Mouse (Mus musculus) embryonic facial prominence, embryonic 12.5 days (tissue): ENCODE measurements around the gene Akap7. TPM values are rescaled to one million over a fixed set of nuclear protein-coding genes. Genes with fewer than 3 reads are reported as not detected.
A peak's percentile ranks its signal among the peaks of the same experiment; 100 is the strongest.
"Not testable (repeated sequence)": the region's sequence is repeated elsewhere in the genome, so short reads cannot be mapped to it uniquely, and the experiment has no call there.

ENCODE experiments used
- ATAC-seq: fragments of 200-750 bp; cut with Nextera tagmentation; 2 replicates; pipeline ENCODE4 v1.8.0; 2017; ENCODE audit not compliant: insufficient number of reproducible peaks, insufficient read depth, low FRiP score, low TSS enrichment
- H3K27ac ChIP-seq: fragments of 300-500 bp; sonication (generic); 2 replicates; pipeline ENCODE4 v1.5.1; 2016; ENCODE audit warnings: mild to moderate bottlenecking
- H3K27me3 ChIP-seq: fragments of 300-500 bp; sonication (generic); 2 replicates; pipeline ENCODE4 v1.6.1; 2016; ENCODE audit warnings: mild to moderate bottlenecking, moderate library complexity
- H3K36me3 ChIP-seq: fragments of 300-500 bp; sonication (generic); 2 replicates; pipeline ENCODE4 v1.6.1; 2016; ENCODE audit warnings: mild to moderate bottlenecking
- H3K4me1 ChIP-seq: fragments of 300-500 bp; sonication (generic); 2 replicates; pipeline ENCODE4 v1.6.1; 2016
- H3K4me2 ChIP-seq: fragments of 300-500 bp; sonication (generic); replicated peaks from 2 replicates; pipeline ENCODE4 v1.6.1; 2016; ENCODE audit warnings: mild to moderate bottlenecking, moderate library complexity
- H3K4me3 ChIP-seq: fragments of 300-500 bp; sonication (generic); 2 replicates; pipeline ENCODE4 v1.5.1; 2016; ENCODE audit warnings: mild to moderate bottlenecking
- H3K9ac ChIP-seq: fragments of 300-500 bp; sonication (generic); 2 replicates; pipeline ENCODE4 v1.6.1; 2016; ENCODE audit warnings: mild to moderate bottlenecking, moderate library complexity
- H3K9me3 ChIP-seq: fragments of 300-500 bp; sonication (generic); 2 replicates; pipeline ENCODE4 v1.6.1; 2016; ENCODE audit warnings: mild to moderate bottlenecking, moderate library complexity
- WGBS: fragments of 180-500 bp; shearing (Covaris S2); methylation state at CpG from one replicate; pipeline ENCODE4 v1.1.7; 2016; 5-methylcytosine and 5-hydroxymethylcytosine counted together
- polyA plus RNA-seq: library from polyadenylated mRNA; unstranded; fragments of >200 nt; fragmentation: Nextera tagmentation; extraction: Ambion mirVana; gene quantifications from 2 replicates; pipeline ENCODE4 v1.2.1, GENCODE M21; 2016

Gene Akap7
- polyA plus RNA-seq, 1 experiment from 2014 or later = 28.2 TPM

DNA sequence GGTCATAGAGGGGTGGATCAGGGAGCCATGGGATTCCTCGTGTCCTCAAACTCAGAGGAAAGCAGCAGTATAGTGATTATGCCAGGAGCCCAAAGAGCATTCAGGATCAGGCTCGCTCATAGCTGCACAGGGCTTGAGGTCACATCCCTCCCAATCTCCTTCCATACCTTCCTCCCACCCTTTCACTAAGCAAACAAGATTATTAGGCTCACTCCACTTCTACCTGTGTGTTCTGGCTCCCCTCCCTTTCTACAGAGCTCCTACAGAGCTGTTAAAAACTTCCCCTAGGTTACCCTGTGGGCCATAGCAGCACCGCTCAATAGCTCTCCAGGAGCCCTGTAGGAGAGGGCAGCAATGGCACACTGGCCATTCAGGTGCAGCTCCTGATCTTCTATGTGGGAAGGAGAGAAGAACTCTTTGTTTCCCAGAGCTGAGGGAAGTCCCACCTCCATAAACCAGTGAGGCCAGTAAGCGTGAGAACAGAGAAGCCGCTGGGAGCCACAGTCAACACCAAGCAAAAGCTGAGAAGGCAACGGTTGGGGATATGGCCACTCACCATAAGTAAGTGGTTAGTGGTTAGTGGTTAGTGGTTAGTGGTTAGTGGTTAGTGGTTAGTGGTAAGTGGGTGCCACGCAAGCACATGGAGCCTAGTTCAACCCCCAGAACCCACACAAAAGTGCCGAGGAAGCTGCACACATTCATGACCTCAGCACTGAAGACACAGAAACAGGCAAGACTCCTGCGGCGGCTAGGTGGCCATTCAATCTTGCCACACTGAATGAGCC, 122.7 kb downstream of the Akap7 start:
- no peak overlapping the region for H3K27ac ChIP-seq
- H3K4me1 ChIP-seq = no peaks in the 10 kb centered on the region
- no peak overlapping the region for H3K9ac ChIP-seq
- H3K9me3 ChIP-seq = no peaks in the 10 kb centered on the region
- no peak overlapping the region for H3K4me2 ChIP-seq
- ATAC-seq = no peak
- H3K36me3 ChIP-seq = no peaks in the 10 kb centered on the region
- WGBS = 82% methylated on average over 10 of the region's 10 CpGs
- no peaks in the 10 kb centered on the region for H3K27me3 ChIP-seq
- H3K4me3 ChIP-seq = no peak overlapping the region

GRCm38 (mm10) chr10:25183271-25183670, 124.4 kb downstream of the Akap7 start:
- no peak overlapping the region for H3K27ac ChIP-seq
- no peak overlapping the region for H3K9ac ChIP-seq
- H3K4me3 ChIP-seq = no peak overlapping the region
- no peak for ATAC-seq
- 94% methylated on average over 6 of the region's 6 CpGs for WGBS
- no peaks in the 10 kb centered on the region for H3K36me3 ChIP-seq
- H3K4me2 ChIP-seq = no peak overlapping the region
- H3K4me1 ChIP-seq = no peaks in the 10 kb centered on the region
- no peaks in the 10 kb centered on the region for H3K9me3 ChIP-seq
- H3K27me3 ChIP-seq = no peaks in the 10 kb centered on the region

DNA sequence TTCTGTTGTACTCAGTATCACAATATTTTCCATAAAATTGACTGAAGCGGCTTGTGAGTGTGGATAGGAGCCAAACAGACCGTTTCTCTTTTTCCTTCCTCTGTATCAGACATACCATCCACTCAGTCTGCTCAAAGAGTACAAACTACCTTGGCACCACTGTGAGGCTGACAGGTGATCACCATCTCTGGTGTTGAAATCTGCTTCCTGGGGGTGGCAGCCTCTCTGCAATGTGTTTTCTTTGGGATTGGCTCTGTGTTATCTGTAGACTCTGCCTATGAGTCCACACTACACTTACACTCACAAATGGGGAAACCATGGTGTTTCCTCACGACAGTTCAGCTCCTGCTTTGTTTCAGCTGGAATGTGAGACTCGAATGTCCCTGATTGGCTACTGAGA, 128.6 kb downstream of the Akap7 start:
- Histone ChIP-seq H3K9ac (no peak overlapping the region), H3K36me3 (no peaks in the 10 kb centered on the region), H3K9me3 (no peaks in the 10 kb centered on the region), H3K4me1 (no peaks in the 10 kb centered on the region), H3K27ac (no peak overlapping the region), H3K4me2 (no peak overlapping the region), H3K4me3 (no peak overlapping the region), H3K27me3 (no peaks in the 10 kb centered on the region)
- no peak for ATAC-seq
- WGBS = 82% methylated on average over 4 of the region's 4 CpGs

DNA sequence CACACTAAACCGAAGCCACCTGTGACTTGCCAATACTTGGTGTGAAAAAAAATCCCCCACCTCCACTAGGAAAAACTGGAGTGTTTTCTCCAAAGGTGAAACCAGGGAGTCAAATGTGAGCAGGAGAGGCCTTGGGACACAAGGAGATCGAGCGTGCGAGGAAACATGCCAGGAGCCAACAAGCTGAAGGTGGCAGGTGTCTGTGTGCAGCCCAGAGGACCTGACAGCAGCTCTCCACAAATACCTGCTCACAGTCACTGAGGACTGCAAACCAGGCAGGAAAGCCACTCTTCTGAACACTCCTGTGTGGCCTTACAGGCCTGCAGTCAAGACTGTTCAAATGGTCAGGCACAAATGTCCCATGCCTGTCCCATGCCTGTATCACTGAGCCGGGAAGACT, 130.4 kb downstream of the Akap7 start:
- WGBS = 90% methylated on average over 5 of the region's 5 CpGs
- Histone ChIP-seq H3K4me1 (no peaks in the 10 kb centered on the region), H3K4me2 (no peak overlapping the region), H3K27ac (no peak overlapping the region), H3K36me3 (no peaks in the 10 kb centered on the region), H3K9me3 (no peaks in the 10 kb centered on the region), H3K9ac (no peak overlapping the region), H3K4me3 (no peak overlapping the region), H3K27me3 (no peaks in the 10 kb centered on the region)
- no peak for ATAC-seq

GRCm38 (mm10) chr10:25174872-25175271, 132.8 kb downstream of the Akap7 start:
- Histone ChIP-seq H3K27ac (no peak overlapping the region), H3K4me3 (no peak overlapping the region), H3K9ac (no peak overlapping the region), H3K9me3 (no peaks in the 10 kb centered on the region), H3K4me2 (no peak overlapping the region), H3K4me1 (no peaks in the 10 kb centered on the region), H3K27me3 (no peaks in the 10 kb centered on the region), H3K36me3 (no peaks in the 10 kb centered on the region)
- WGBS = 74% methylated on average over 2 of the region's 2 CpGs
- no peak for ATAC-seq

DNA sequence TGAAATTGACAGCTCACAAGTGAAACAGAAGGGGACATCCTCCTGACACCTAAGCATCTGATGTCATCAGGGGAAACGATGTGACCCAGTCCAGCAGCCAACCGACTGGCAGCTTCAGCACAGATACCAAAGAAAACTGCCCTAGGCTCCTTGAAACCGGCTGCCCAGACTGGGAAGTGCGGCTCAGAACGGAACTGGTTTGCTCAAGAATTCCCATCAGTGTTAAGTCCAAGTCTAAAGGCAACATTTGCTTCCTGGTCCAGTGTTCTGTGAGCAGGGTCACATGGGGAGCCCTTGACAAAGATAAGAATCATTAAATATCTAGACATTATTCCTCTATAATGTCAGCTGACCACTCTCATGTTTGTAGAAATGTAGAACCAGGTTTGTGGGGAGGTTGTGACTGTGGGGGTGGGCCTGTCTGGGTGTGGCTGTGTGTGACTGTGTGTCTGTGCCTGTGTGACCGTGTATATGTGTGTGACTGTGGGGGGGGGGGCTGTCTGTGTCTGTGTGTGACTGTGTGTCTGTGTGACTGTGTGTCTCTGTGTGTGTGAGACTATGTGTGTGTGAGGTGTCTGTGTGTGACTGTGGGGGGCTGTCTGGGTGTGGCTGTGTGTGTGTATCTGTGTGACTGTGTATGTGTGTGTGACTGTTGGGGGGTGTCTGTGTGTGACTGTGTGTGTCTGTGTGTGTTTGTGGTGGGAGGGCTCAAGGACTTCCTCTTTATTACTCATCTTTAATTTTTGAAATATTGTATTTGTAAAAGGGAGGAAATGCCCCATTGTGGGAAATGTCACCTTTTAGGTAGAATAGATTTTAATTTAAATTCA, 140.1 kb downstream of the Akap7 start:
- Histone ChIP-seq H3K27ac (no peak overlapping the region), H3K4me1 (no peaks in the 10 kb centered on the region), H3K4me2 (no peak overlapping the region), H3K9ac (no peak overlapping the region), H3K4me3 (no peak overlapping the region), H3K36me3 (no peaks in the 10 kb centered on the region), H3K9me3 (no peaks in the 10 kb centered on the region), H3K27me3 (no peaks in the 10 kb centered on the region)
- 54% methylated on average over 6 of the region's 6 CpGs for WGBS
- ATAC-seq = peak; percentile 60; the same call in 1 of the 2 replicates

DNA sequence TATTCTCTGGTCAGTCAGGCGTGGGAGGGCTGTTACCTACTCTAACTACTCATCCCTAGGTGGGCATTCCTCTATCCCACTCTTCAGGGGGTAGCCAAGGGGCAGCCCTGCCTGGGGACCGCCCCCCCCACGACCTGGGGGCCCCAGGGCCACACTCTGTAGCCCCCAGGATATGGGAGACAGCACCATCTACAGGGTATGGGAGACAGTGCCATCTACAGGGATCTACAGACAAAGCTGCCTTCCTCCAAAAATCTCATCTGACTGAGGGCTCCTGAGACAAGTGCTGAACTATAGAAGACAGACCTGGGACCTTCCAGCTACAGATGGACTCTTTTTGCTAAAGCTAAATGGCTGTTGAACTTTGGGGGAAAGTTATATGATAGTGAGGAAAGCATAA, 144.2 kb downstream of the Akap7 start:
- not testable (repeated sequence) for H3K36me3 ChIP-seq, H3K4me1 ChIP-seq, H3K27ac ChIP-seq, ATAC-seq, H3K4me2 ChIP-seq, H3K4me3 ChIP-seq, H3K9ac ChIP-seq, H3K9me3 ChIP-seq, H3K27me3 ChIP-seq
- 33% methylated on average over 3 of the region's 3 CpGs for WGBS

DNA sequence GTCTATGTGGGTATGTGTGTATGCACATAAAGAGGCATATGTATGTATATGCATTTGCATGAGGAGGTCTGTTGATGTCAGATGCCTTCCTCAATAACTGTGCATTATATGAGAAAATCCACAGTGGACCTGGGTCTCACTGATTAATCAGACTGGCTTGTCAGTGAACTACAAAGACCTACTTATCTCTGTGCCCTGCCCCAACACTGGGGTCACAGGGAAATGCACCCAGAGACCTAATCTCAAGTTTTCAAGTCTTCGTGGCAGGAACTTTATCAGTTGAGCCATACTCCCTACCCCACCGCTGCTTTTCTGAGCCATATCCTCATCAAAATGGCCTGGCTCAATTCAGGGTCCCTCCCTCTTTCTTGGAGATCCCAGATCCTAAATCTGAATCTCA, 146.0 kb downstream of the Akap7 start:
- Histone ChIP-seq H3K4me3 (no peak overlapping the region), H3K4me1 (no peaks in the 10 kb centered on the region), H3K27me3 (no peaks in the 10 kb centered on the region), H3K9ac (no peak overlapping the region), H3K27ac (no peak overlapping the region), H3K9me3 (no peaks in the 10 kb centered on the region), H3K4me2 (no peak overlapping the region), H3K36me3 (no peaks in the 10 kb centered on the region)
- 67% methylated on average over 2 of the region's 2 CpGs for WGBS
- no peak for ATAC-seq

DNA sequence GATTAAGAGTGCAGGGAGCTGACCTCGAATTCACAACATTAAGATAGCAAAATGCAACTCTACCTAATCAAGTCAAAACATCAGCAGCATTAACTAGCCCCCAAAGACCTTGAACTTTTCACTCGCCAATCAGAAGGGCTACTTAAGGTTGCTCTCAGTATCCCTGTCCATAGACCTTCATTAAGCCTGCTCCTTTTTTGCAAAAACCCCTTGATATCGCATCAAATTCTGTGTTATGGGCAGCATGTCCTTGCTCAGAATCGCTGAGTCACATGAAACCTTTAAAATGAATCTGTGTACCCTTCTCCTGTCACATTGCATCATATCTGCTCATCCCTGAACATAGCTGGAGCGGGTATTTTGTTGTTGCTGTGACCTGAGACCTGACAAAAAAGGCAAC, 149.0 kb downstream of the Akap7 start:
- Histone ChIP-seq H3K27me3 (no peaks in the 10 kb centered on the region), H3K36me3 (no peaks in the 10 kb centered on the region), H3K27ac (no peak overlapping the region), H3K4me2 (no peak overlapping the region), H3K4me1 (no peaks in the 10 kb centered on the region), H3K9me3 (no peaks in the 10 kb centered on the region), H3K9ac (no peak overlapping the region), H3K4me3 (no peak overlapping the region)
- ATAC-seq = no peak
- 83% methylated on average over 5 of the region's 5 CpGs for WGBS

- Histone ChIP-seq H3K9me3 (no peaks in the 10 kb centered on the region), H3K4me3 (no peak overlapping the region), H3K9ac (no peak overlapping the region), H3K4me2 (no peak overlapping the region), H3K27ac (no peak overlapping the region), H3K27me3 (no peaks in the 10 kb centered on the region), H3K4me1 (no peaks in the 10 kb centered on the region), H3K36me3 (no peaks in the 10 kb centered on the region)
- ATAC-seq = no peak
These were observed 150.3 kb downstream of the Akap7 start for GRCm38 (mm10) chr10:25157339-25157738.

DNA sequence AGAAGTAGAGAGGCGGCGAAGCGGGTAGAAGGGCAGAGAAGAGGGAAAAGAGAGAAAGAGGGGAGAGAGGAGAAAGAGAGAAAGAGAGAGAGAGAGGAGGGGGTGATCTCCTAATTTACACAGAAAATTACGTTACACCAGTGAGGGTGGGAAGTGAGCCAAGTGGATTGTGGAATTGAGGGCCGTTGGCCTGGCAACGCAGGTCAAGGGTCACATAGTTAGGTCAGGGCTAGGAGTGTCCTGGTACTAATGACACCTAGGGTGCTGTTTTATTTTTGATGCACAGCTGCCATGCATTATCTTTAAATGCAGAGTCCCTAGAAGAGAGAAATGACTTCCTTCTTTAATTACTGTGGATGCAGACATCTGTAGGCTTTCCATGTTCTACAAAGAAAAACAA, 153.4 kb downstream of the Akap7 start:
- no peaks in the 10 kb centered on the region for H3K4me1 ChIP-seq
- no peak overlapping the region for H3K9ac ChIP-seq
- no peaks in the 10 kb centered on the region for H3K27me3 ChIP-seq
- H3K4me2 ChIP-seq = no peak overlapping the region
- 61% methylated on average over 6 of the region's 6 CpGs for WGBS
- no peak overlapping the region for H3K4me3 ChIP-seq
- no peaks in the 10 kb centered on the region for H3K36me3 ChIP-seq
- ATAC-seq = no peak
- H3K27ac ChIP-seq = no peak overlapping the region
- no peaks in the 10 kb centered on the region for H3K9me3 ChIP-seq

DNA sequence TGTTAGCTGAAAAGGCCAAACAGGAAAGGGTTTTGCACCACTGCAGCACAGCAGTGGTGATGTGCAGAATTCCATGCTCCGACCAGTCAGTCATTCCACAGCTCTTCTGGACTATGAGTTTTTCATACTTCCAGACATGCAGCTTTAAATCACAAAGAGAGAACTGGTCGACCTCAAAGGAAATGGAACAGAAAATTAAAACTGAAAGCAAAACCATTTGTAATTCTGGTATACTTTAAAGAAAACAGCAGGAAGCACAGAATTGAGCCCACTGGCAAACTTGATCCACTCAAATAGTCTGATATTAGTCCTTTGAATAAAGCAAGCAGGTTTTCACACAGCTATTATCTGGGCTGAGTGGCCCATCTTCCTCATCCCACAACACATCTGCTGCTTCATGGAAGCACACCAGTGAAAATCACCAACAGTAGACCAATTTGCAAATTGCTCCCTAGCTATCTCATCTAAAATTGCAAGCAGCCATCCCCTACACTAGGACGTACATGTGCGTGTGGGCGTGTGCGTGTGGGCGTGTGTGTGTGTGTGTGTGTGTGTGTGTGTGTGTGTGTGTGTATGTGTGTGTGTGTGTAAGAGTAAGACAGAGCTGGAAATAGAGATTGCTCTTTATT, 156.4 kb downstream of the Akap7 start:
- 89% methylated on average over 7 of the region's 7 CpGs for WGBS
- Histone ChIP-seq H3K4me2 (no peak overlapping the region), H3K27me3 (no peaks in the 10 kb centered on the region), H3K4me3 (no peak overlapping the region), H3K27ac (no peak overlapping the region), H3K9me3 (no peaks in the 10 kb centered on the region), H3K9ac (no peak overlapping the region), H3K36me3 (no peaks in the 10 kb centered on the region), H3K4me1 (no peaks in the 10 kb centered on the region)
- ATAC-seq = no peak
